Mouse (Mus musculus) thymus, postnatal 14 days (tissue): ENCODE data around the gene Tmem14c.
"Not testable (repeated sequence)": the region's sequence is repeated elsewhere in the genome, so short reads cannot be mapped to it uniquely, and the experiment has no call there.

ENCODE experiments used
- DNase-seq: peaks from one replicate; pipeline ENCODE4 v3.0.0; 2021

The Tmem14c gene

DNA sequence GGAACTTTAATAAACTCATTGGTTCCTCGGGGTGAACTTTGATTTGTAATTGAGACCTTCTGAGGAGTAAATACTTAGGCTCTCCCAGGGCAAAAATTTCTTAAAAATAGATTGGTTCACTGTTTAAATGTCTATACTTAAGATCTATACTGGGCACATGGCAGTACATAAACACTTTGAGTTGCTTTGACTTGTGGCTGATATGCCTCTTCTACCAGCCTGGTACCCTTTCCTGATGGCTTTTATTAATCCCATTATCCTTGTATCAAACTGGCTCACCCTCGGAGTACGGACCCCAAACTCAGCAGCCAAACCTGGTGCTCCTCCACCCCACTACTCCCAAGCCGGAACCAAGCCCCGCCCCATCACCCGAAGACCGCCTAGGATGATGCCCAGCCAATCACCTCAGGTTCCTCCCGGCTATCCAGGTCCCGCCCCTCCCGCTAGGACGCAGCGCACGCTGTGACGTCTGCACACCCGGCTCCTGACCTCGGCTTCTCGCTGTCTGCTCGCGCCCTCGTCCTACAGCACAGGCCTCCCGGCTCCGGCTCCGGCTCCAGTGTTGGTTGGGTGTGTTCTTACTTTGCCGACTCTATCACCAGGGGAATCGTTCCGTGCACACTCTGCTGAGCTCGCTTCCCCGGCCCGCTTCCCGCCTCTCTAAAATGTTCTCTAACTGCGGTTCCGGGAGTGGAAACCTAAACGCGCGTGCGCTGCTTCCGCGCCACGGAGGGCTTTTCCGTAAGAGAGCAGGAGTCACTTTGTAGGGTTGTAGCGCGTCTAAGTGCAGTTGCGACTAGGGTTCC lies at the start of gene Tmem14c:
TSS of gene Tmem14c (plus strand) at position 464 of the 806 bp plus-strand sequence.
- peak; percentile 97 for DNase-seq

GRCm38 (mm10) chr13:40967609-40968008 lies 48.5 kb upstream of the Tmem14c start:
- no peak for DNase-seq

DNA sequence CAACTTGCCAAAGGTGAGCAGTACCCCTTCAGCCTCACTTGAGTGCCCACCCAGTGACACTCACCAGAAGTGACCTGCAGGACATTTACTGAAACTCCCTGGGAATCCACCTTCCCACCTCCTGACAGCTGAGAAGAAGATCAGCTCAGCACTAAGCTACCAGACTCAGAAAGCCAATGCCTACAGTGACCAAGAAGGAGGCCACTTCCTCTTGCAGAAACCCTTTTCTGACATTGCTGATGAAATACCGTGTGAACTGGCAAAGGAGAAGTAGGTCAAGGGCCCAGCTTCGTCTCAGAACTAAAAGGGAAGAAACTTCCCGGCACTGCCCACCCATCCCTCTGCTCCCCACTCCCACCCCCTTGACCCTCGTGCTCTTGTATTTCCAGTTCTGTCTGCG lies 47.5 kb upstream of the Tmem14c start:
- DNase-seq = no peak

GRCm38 (mm10) chr13:40969761-40970390 lies 46.2 kb upstream of the Tmem14c start:
- no peak for DNase-seq

- peak; percentile 21 for DNase-seq
These were observed 44.8 kb upstream of the Tmem14c start for GRCm38 (mm10) chr13:40971261-40971660.

DNA sequence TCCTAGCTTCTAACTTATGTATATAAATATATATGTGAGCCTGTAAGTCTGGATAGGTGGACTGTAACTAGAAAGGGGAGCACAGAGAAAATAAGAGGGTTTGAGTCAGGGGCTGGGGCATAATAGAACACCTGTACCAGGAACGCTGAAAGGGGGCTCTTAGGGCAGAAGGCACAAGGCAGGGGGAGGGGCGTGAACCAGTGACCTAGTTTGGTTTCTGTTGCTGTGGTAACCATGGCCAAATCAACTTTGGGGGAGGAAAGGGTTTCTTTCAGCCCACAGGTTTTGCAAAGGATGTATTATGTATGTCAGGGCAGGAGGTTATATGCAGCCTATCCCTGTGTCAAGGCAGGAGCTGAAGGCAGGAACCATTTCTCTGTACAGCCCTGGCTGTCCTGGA lies 44.3 kb upstream of the Tmem14c start:
- DNase-seq = peak; percentile 89

GRCm38 (mm10) chr13:40972976-40973375 lies 43.1 kb upstream of the Tmem14c start:
- peak; percentile 10 for DNase-seq

GRCm38 (mm10) chr13:40977609-40978008 lies 38.5 kb upstream of the Tmem14c start:
- DNase-seq = peak; percentile 73

GRCm38 (mm10) chr13:40978652-40979051 lies 37.4 kb upstream of the Tmem14c start:
- DNase-seq = no peak

DNA sequence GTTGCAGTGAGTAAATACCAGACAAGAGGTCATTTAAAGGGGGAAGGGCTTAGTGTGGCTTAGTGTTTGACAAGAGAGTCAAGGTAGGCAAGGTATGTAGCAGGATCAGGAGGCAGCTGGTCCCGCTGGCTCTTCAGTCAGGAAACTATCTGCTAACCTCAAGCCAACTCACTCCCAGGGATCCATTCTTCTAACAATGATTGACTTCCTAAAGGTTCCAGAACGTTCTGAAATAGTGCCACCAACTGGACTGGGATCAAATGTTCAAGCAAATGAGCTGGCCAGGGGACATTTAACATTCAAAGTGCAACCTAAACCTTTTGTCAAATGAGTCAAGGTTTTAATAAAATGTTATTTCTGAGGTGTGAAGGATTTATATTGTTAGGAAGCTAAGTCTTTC lies 36.8 kb upstream of the Tmem14c start:
- DNase-seq = no peak

- DNase-seq = no peak
These were observed 33.3 kb upstream of the Tmem14c start for GRCm38 (mm10) chr13:40982759-40983158.

- DNase-seq = no peak
These were observed 30.0 kb upstream of the Tmem14c start for GRCm38 (mm10) chr13:40986081-40986480.

- DNase-seq = not testable (repeated sequence)
These were observed 28.3 kb upstream of the Tmem14c start for GRCm38 (mm10) chr13:40987608-40988303.

DNA sequence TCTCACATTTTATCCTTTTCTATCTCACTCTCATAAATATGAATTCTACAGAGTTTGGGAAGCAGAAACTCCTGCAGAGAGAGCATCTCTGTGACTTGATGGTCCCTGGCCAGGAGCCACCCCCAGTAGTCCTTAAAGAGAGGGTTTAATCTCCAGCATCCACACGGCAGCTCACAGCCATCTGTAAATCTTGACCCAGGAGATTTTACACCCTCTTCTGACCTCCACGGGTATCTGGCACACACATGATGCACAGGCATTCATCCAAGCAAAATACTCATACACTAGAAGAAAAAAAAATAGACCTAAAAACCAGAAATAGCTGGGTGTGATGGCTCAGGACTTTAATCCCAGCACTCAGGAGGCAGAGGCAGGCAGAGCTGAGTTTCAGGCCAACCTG lies 27.7 kb upstream of the Tmem14c start:
- DNase-seq = no peak

DNA sequence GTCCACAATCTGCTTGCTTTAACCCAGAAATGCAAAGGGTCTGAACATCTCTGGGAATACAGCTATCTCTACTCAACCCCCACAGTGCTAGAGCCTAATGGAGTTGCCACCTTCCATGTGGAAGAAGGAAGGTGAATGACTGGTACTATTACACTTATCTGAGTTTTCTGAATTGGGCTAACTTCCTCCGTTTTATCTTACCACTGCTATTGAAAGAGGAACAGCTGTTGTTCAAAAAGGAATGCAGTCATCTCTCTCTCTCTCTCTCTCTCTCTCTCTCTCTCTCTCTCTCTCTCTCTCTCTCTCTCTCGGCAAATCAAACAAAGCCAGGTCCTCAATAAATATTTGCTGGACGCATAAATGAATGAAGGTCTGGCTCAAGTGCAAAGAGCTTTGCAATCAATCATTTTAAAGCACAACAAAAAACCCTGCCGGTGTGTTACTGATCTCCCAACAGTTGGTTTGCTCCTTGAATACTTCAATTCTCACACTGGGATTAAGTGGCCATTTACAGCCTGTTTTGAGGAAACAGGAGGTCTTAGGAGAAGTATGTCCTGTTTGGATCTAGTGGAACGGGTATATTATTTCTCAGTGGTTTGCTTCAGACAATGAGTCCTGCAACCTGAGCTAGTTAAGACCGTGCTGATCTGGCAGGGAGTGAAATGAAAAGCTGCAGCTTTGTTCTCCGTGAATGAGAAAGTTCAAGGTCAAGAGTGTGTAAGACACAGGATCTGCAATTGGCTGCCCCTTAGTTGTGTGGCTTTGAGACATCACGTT lies 21.4 kb upstream of the Tmem14c start:
- no peak for DNase-seq

DNA sequence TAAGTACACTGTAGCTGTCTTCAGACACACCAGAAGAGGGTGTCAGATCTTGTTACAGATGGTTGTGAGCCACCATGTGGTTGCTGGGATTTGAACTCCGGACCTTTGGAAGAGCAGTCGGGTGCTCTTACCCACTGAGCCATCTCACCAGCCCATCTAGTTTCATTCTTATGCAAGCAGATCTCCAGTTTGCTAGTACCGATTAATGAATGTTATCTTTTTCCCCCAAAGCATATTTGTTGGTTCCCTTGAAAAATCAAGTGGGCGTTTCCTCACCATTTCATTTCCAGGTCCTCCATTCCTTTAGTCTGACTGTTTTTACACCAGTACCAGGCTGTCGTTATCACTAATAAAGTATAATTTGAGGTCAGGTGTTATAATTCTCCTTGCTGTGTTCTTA lies 17.6 kb upstream of the Tmem14c start:
- not testable (repeated sequence) for DNase-seq

GRCm38 (mm10) chr13:41000140-41000925 lies 15.8 kb upstream of the Tmem14c start:
- DNase-seq = peak; percentile 43

- DNase-seq = peak; percentile 93
These were observed 15.0 kb upstream of the Tmem14c start, which contains the start of gene Pak1ip1 for GRCm38 (mm10) chr13:41000926-41001639. Gene Pak1ip1 (plus strand): TSS chr13:41001023.

DNA sequence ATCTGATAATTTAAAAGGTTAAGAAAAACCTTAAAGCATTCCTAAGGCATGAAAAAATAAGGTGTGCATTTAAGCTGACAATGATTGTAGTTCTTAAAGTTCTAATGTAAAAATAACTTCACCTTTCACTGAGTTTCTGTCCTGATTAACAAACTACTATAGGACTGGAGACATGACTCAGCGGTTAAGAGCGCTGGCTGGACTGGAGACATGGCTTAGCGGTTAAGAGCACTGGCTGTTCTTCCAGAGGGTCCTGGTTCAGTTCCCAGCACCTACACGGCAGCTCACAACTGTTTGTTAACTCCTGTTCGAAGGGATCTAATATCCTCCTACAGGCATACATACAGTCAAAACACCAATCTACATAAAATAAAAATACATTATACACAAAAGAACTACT lies 14.1 kb upstream of the Tmem14c start:
- DNase-seq = no peak

DNA sequence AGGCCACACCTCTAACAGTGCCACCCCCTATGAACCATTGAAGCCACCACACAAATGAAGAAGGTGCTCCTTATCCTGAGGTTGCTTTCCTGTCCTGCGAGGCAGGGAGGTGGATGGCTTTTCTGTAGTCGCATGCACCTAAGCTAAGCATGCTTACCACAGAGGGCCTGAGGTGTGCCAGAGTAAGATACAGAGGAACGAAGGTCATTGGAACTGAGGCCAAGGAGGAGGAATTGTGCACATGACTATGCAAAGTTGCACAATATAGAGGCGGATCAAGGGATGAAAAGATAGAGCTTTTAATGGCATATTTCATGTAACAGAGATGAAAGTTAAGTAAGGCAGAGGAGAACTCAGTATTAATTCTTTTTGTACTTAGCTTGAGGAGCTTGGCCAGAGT lies 9.8 kb upstream of the Tmem14c start:
- no peak for DNase-seq

- DNase-seq = no peak
These were observed 7.8 kb upstream of the Tmem14c start for GRCm38 (mm10) chr13:41008271-41008670.
